Mouse (Mus musculus) T-helper 2 cell (primary cell): ENCODE data around the gene Pde9a.

Source experiments
- in situ Hi-C: fragments of 300-600 bp; cut with MboI, MseI; formaldehyde crosslinking; loops from one replicate; pipeline ENCODE4 v1.15.1; 2025; ENCODE audit warnings: high pct_unique_total_duplicates

The Pde9a gene

GRCm38 (mm10) chr17:31432878-31433281 lies 46.9 kb downstream of the Pde9a start:
- in situ Hi-C loops = no loop called here

- in situ Hi-C loops = no loop called here
Observed at GRCm38 (mm10) chr17:31433401-31433928, 47.5 kb downstream of the Pde9a start.

- in situ Hi-C loops = no loop called here
Observed at GRCm38 (mm10) chr17:31433978-31434797, 48.2 kb downstream of the Pde9a start.

- in situ Hi-C loops = loop anchor here (5.0 kb wide), 1 partner anchor 57 kb away; no protein-coding TSS in a partner anchor
Observed at GRCm38 (mm10) chr17:31434825-31435325, 48.9 kb downstream of the Pde9a start.

- in situ Hi-C loops = loop anchor here (5.0 kb wide), 1 partner anchor 56 kb away; no protein-coding TSS in a partner anchor
Observed at GRCm38 (mm10) chr17:31435934-31436813, 50.2 kb downstream of the Pde9a start.

- in situ Hi-C loops = loop anchor here (5.0 kb wide), 1 partner anchor 55 kb away; no protein-coding TSS in a partner anchor
Observed at GRCm38 (mm10) chr17:31436814-31437406, 50.9 kb downstream of the Pde9a start.

GRCm38 (mm10) chr17:31437482-31437881 lies 51.5 kb downstream of the Pde9a start:
- in situ Hi-C loops = loop anchor here (5.0 kb wide), 1 partner anchor 55 kb away; no protein-coding TSS in a partner anchor

GRCm38 (mm10) chr17:31439978-31440377 lies 54.0 kb downstream of the Pde9a start:
- in situ Hi-C loops = loop anchor here (5.0 kb wide), 1 partner anchor 52 kb away; no protein-coding TSS in a partner anchor

GRCm38 (mm10) chr17:31442513-31442912 lies 56.5 kb downstream of the Pde9a start:
- in situ Hi-C loops = no loop called here

GRCm38 (mm10) chr17:31444251-31444650 lies 58.2 kb downstream of the Pde9a start:
- in situ Hi-C loops = no loop called here

- in situ Hi-C loops = no loop called here
Observed at GRCm38 (mm10) chr17:31445061-31445731, 59.2 kb downstream of the Pde9a start.

GRCm38 (mm10) chr17:31447766-31448165 lies 61.8 kb downstream of the Pde9a start:
- in situ Hi-C loops = no loop called here

GRCm38 (mm10) chr17:31448519-31448918 lies 62.5 kb downstream of the Pde9a start:
- in situ Hi-C loops = no loop called here

GRCm38 (mm10) chr17:31450206-31450605 lies 64.2 kb downstream of the Pde9a start:
- in situ Hi-C loops = loop anchor here (10.0 kb wide), 1 partner anchor 1415 kb away; no protein-coding TSS in a partner anchor

GRCm38 (mm10) chr17:31451179-31451708 lies 65.2 kb downstream of the Pde9a start:
- in situ Hi-C loops = loop anchor here (10.0 kb wide), 1 partner anchor 1416 kb away; no protein-coding TSS in a partner anchor

- in situ Hi-C loops = loop anchor here (10.0 kb wide), 1 partner anchor 1418 kb away; no protein-coding TSS in a partner anchor
Observed at GRCm38 (mm10) chr17:31452816-31453215, 66.8 kb downstream of the Pde9a start.

- in situ Hi-C loops = loop anchor here (10.0 kb wide), 1 partner anchor 1419 kb away; no protein-coding TSS in a partner anchor
Observed at GRCm38 (mm10) chr17:31453476-31453875, 67.5 kb downstream of the Pde9a start.

GRCm38 (mm10) chr17:31454056-31454455 lies 68.0 kb downstream of the Pde9a start:
- in situ Hi-C loops = loop anchor here (10.0 kb wide), 1 partner anchor 1419 kb away; no protein-coding TSS in a partner anchor

- in situ Hi-C loops = loop anchor here (10.0 kb wide), 1 partner anchor 1422 kb away; no protein-coding TSS in a partner anchor
Observed at GRCm38 (mm10) chr17:31456723-31457567, 70.9 kb downstream of the Pde9a start.
